Mouse (Mus musculus) layer of hippocampus, postnatal 25 days (tissue): ENCODE measurements around the gene Trmt2b. TPM values are rescaled to one million over a fixed set of nuclear protein-coding genes. Genes with fewer than 3 reads are reported as not detected.
"Not testable (repeated sequence)": the region's sequence is repeated elsewhere in the genome, so short reads cannot be mapped to it uniquely, and the experiment has no call there.

Experiments used
- DNase-seq, 2 experiments: peaks; one replicate each; pipeline ENCODE4 v3.0.0; 2022; ENCODE audit warnings: mixed read lengths in 2 of 2, low spot score in 1 of 2; ENCODE audit errors: extremely low spot score in 1 of 2
- total RNA-seq, 2 experiments: library from RNA; stranded (reverse); gene quantifications; 2 replicates each; pipeline ENCODE4 v1.2.3; 2021

Trmt2b gene
- total RNA-seq = 1 to 10 TPM; 6.0 to 7.7 TPM

DNA sequence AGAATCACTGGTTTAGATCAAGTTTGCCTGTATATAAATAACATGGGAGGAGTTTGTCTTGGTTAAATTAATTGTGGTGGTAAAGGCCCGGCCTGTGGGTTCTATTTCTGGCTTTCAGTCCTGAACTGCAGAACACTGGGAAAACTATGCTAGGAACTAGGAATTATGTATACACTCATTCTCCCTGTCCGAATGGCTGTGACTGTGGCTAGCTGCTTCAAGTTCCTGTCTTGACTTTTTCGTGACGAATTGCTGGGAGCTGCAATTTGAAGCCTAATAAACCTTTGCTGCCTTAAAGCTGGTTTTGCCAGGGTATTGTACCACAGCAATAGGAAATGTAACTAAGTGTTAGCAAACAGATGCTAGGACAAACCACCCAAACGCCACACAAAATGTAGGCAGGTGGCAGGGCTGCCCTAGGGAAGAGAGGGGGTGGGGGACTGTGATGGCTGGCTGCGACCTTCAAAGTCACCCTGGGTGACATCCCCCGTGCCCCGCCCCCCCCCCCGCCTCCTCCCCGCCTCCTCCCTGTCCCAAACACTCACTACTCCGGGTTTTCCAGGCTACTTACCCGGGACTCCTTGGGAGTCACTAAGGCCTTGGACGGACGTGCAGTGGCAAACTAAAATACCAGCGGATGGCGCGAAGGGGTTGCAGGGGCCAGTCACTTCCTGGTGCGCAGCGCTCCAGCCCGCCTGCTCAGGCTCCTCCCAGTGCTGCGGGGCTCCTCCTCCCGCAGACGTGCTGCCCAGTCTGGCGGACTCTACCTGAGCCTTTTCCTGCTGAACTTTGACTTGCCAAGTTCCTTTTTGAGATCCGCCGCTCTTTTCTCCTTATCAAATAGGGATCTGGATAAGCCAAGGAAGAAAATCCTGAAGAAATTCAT lies at the start of gene Trmt2b:
Gene Trmt2b (minus strand): TSS at position 710 of the 886 bp plus-strand sequence.
- peak in 1 of 2 experiments; percentile 32 for DNase-seq

DNA sequence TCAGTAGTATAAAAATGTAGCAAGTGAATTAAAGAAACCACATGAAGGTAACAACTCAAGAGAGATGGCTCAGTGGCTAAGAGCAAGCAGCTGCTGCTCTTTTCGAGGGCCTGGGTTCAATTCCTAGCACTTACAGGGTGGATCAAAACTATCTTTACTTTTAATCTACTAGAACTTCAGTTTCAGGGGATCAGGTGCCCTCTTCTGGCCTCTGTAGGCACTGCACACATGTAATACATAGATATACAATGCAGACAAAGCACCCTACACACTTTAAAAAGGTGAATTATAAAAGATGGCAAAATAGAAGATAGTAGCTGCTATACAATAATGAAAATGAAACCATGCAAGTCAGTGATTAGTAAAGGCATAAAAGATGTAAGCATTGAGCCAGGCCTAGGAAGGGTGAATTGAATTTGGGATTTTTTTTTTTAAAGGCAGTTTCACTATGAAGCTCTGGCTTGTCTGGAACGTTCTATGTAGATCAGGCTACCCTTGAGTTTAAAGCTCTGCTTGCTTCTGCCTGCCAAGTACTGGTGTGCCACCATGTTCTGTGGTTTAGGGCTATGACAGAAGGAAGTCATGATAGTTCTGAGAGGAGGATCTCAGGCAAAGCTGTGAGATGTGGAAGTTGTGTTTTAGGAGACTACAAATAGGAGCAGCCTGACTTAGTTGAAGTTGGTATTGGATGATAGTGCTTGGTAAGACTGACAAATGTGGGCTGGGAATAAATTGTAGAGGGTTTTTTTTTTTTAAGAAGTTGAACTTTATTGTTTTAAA lies 42.6 kb upstream of the Trmt2b start:
- peak in 1 of 2 experiments; percentile 40 for DNase-seq

DNA sequence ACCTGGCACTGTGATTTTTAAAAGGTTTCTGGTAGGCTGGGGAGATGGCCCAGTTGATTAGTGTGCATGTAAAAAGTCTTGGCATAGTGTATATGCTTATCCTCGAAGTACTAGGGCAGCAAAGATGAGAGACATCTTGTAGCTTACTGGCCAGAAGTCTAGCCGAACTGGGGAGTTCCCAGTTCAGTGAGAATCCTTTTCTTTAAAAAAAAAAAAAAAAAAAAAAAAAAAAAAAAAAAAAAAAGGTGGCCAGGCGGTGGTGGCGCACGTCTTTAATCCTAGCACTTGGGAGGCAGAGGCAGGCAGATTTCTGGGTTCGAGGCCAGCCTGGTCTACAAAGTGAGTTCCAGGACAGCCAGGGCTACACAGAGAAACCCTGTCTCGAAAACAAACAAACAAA lies 34.4 kb upstream of the Trmt2b start:
- DNase-seq = not testable (repeated sequence)

DNA sequence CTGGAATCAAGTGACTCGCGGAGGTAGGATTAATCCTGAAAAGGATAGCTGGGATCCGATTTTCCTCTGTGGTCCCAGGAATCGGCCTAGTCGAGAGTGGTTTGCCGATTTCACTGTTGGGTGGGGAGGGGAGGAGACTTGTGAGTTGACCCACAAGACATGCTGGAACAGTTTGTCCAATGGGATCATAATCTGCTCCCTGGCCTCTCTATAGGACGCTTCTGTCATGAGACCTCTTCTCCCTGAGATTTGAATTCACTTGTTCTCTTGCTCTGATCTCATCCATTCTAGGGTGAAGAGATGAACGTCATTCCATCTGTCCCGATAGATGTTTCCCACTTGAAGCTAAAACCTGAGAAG lies 31.5 kb upstream of the Trmt2b start:
- DNase-seq = no peak

DNA sequence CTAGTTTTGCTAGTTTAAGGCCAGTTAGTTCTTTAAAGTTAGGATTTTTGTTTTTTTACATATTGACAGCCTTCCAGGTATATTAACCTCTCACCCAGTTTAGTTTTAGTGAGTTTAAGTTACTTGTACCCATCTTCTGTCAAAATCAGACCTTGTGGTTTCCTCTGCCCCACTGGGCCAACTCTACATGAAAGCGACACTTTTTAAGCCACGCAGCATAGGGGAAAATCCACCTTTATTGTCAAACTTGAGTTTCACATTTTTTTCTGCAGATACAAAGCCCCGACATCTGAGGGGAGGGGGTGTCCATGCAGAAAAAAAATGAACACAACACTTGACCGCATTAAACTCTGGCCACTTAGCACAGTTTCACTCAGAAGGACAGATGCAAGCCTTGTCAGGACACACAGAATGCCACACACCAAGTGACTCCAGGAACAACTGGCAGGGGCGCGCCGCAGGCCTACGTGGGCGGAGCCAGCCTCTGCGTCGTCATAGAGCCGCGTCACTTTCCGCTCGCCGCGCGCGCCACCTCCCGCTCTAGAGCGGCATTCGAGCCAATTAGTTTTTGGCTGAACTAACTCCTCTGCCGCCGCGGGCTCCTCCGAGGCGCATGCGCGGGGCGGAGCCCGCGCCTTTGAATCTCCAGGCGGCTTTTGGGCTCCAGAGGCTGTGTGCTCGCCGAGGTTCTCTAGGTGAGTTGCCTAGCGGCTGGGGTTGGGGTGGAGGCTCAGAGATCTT lies 30.9 kb upstream of the Trmt2b start, which contains the start of gene Cenpi:
Gene Cenpi (plus strand): TSS at position 551 of the 741 bp plus-strand sequence.
- peak; percentile 53 to 76 for DNase-seq

DNA sequence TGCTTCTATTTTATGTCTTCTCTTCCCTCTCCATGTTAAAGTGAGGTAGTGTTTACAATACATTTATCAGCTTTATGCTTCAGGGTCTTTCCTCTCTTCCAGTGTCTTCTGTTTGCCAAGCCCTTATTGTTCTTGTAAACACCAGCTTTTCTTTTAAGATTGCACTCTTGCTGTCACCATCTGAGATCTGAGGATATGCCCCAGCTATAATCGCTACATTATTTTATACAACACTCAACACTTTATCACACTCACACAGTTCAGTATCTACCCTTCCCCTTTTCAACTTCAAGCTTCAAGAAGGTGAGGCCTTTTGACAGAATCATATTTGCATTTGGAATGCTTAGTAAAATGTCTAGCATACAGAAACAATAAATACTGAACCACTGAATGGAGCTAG lies 26.5 kb upstream of the Trmt2b start:
- DNase-seq = no peak

DNA sequence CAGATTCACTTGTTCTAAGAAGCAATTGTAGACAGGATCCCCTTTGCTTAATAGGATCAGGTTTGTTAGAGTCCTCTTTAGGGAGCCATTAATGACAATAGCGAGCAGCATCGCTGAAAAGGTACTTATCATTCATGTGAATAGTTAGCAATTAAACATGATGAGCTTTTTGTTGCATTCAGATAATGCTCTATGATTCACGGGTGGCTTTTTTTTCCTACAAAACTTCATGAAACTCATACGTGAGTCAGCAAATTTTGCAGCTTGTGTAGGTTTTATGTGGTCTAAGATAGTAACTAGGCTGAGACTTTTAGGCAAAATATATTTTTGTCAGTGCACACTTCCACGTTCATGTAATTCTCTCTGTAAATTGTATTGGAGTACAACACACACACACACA lies 23.4 kb upstream of the Trmt2b start:
- DNase-seq = no peak

DNA sequence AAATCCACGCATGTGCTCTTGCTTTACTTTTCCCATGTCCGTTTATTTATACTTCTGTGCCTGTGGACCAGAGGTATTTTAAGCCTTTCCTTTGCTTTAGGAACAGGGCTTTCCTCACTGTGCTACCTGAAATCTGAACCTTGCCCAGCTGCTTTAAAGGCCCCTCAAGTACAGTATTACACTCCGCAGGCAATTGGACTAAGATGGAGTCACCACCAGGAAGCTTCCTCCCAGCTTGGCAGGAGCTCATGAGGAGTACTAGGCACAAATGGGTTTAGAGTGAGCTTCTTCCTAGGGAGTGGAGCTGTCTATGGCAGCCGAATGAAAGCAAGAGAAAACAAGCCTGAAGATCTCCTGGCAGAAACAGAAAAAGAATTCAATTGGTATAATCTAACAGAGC lies 20.4 kb upstream of the Trmt2b start:
- no peak for DNase-seq

DNA sequence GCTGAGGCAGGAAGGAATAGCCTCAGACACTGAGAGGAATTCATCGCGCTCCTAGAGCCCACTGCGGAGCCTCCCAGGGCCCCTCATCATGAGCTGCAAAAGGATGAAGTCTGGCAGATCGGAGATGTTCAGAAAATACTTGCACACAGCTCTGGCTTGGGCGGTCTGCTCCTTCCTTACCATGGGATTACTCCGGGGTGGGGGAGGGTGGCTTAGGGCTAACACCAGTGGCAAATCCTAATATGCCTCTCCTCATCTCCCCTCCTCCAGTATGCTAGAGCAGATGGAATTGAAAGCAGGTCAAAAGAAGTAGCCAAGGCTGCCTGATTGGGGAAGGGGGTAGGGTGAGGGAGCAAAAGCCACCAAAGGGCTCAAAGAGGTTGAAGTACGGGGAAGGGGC lies 20.0 kb upstream of the Trmt2b start:
- peak in 1 of 2 experiments; percentile 7 for DNase-seq

DNA sequence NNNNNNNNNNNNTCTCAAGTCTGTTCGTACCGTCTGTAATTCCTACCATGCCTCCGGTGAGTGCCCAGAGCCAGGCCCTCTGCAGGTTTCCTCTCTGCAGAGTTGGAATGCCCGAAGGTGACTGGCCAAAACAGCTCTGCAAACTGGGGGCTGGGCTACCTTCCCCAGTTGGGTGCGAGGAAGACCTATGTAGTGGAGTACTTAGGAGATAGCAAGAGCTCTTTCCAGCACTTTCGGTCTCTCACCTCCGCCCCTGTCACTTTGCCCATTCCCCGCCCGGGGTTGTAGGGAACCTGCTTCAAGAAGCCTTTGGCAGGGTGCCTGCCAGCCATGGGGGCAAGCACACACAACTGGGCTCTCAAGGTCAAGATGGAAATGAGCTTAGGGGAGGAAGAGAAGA lies 19.5 kb upstream of the Trmt2b start:
- peak in 1 of 2 experiments; percentile 19 for DNase-seq

DNA sequence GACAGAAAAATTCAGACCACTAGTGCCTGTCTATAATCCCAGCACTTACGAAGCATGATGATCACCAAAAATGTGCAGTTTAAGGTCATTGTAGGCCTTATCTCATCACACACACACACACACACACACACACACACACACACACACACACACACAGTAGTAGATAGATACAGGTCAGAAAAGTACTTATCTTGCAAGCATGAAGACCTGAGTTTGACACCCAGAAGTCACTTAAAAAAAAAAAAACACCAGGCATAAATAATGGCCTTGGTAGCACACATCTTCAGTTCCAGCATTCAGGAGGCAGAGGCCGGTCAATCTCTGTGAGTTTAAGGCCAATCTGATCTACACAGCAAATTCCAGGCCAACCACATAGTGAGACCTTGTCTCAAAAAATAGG lies 10.5 kb upstream of the Trmt2b start:
- DNase-seq = no peak

DNA sequence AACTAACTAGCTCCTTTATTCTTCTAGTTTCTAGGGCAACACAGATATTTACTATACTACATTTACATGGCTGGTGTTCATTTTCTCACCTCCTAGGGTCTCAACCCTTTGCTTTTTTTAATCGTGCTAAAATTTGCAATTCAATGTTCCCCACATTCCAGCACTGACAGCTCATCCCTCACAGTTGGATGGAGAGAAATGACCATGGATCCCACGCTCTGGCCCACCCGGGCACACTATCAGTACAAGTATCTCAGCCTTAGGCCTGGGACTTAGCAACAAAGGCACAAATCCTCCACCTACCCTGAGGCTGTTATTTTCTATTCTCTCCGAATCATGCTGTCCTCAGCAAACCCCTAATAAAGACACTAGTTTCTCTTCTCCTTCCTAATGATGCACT lies 9.0 kb upstream of the Trmt2b start:
- no peak for DNase-seq

DNA sequence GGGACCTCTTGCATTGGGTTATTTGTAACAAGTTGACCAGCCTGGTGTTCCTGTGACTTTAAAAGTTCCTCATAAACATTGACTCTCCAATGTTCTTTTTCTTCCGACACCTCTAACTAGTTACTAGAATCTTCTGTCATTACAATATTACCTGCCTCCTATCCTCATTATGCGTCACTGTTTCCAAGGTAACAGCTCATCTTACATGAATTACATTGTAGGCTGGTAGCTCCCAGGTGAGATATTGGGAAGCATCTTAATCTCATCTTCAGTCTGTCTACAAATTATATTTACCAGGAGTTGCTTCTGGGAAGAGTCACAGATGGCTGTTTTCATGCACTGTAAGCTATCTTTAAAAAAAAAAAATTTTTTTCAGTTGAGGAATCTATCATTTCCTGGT lies 8.3 kb upstream of the Trmt2b start:
- DNase-seq = no peak

DNA sequence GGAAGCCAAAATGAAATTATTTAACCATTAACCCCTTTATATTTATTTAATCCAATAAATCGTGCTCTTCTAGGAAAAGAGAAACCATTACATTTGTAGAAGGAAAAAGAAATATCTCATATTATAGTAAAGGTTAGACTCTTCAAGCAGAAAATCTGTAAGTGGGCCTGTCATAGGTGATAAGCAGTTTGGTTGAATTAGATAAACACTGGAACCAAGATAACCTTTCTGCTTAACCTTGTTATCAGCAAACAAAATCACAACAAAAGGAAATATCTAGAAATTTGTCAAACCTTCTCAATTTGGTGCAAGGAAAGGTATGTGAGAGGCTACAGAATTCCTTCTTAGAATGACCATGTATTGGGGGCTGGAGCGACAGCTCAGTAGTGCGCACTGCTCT lies 3.7 kb upstream of the Trmt2b start:
- DNase-seq = no peak

DNA sequence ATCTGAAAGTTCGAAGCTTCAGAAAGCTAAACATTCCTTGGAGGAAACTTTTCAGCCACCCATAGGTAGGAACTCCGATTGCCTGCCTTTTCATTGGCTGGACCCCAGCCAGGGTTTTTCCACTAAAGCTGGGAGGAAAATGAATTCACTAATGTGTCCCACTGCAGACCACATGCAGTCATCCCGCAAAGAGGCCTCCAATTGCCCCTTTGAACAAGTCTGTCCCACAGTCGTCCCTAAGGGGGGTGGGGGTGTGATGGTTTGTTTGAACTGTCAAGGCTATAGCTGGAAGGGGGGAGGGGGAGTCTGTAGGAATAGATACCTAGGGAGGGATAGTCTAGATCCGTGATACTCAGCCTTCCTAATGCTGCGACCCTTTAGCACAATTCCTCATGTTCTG lies 1.1 kb downstream of the Trmt2b start:
- DNase-seq = no peak

DNA sequence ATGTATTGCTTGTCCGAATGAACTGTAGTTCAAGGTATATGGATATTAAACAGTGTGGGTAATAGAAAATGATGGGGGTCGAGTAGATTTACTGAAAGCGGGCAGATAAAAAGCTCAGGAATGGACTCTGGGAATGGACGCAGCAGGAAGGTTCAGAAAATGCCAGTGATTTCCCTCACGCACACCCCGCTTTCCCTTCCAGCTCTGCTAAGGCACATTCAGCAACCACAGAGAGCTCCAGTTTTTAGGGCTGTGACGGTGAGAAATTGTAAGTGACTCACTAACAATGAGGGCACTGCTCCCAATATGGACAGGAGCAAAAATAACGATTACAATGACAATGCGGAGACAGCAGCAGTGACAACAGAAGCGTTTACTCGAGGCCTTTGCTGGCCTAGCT lies 14.7 kb downstream of the Trmt2b start:
- DNase-seq = no peak

DNA sequence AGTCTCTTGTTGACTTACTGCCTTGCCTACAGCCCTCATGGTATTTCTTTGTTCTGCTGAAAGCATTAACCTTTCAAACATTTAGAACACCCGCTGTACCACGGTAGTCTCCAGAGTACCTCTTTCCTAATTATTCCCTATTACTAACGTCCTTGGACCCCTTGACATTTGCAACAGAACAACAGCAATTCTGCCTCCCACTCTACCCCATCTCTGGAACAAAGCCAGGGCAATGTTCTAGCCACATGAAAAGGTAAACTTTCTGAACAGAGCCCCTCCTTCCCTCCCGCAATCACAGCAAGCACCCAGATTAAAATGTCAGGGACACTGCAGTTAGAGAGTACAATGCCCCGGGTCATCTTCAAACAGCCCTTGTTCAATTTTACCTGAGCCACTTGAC lies 15.6 kb downstream of the Trmt2b start:
- no peak for DNase-seq

DNA sequence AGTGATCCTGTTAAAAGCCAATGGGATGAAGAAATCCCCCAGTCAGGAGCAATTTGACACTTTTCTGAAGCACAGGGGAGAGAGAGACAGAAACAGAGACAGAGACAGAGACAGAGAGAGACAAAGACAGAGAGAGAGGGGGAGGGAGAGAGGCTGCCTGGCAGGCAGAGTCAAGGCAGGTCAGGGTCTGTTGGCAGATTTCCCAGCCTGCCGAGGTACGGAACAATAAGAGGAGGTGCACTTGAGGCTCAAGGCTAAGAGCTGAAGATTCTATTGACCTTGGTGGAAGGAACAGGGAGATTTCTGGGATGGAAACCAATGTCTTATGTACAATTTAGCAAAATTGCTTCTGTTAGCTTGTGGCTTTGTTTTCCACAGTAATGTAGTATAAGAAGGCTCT lies 28.6 kb downstream of the Trmt2b start:
- no peak for DNase-seq

DNA sequence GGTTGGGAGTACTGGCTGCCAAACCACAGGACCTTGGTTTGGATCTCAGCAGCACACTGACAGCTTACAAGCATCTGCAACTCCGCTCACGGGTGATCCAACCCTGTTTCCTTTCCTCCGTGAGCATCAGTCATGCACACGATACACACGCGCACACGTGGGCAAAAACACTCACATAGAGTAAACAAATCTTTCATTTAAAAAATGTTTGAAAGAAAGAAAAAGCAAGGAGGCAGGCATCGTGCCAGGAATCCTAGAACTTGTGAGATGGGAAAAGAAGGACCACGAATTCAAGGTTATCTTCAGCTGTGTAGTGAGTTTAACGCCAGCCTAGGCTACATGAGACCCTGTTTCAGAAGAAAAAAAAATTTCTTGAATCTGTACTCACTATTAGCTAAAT lies 30.8 kb downstream of the Trmt2b start:
- DNase-seq = no peak

DNA sequence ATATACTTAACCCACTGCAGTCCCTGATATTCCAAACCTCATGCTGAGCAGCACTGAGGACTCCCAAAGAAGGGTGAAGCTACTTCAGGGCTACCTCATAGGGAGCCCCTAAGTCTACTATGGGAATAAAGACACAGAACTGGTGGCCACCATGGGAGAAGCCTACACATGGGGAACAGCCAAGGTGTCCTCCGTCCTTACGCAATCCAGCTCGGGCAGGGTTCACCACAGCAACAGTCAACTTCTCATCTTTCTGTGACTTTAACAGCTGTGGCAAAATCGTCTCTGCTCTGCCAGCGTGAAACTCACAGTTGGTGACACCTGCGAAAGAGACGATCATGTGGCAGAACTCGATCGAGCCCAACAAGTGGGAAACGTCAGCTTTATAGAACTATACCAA lies 38.5 kb downstream of the Trmt2b start:
- no peak for DNase-seq

DNA sequence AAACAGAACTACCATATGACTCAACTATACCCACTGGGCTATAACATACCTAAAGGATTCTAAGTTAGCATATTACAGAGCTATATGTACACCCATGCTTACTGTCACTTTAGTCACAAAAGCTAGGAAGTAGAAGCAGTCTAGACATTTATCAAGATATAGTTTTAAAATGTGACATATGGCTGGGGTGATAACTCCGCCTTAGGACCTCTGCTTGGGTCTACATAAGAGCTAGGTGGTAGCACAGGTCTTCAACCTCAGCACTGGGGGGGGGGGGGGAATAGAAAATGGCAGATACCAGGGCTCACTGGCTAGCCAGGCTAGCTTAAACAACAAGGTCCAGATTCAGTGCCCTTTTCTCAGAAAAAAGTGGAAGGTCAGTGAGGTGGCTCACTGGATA lies 43.7 kb downstream of the Trmt2b start:
- no peak for DNase-seq
